Mouse (Mus musculus) adrenal gland, postnatal 4 days (tissue): Measurements from ENCODE around the gene Lpcat3. TPM values are rescaled to one million over a fixed set of nuclear protein-coding genes. Genes with fewer than 3 reads are reported as not detected.

ENCODE experiments used
- DNase-seq, 2 experiments: peaks; one replicate each; pipeline ENCODE4 v3.0.0; 2021 to 2022; ENCODE audit warnings: low spot score in 2 of 2, mixed read lengths in 2 of 2
- microRNA-seq: library from miRNA; unstranded; fragments of <30 nt; microRNA quantifications from one replicate; pipeline ENCODE4 v1.2.0, GENCODE M21; 2021
- total RNA-seq, 2 experiments: library from RNA; stranded (reverse); gene quantifications; 2 replicates each; pipeline ENCODE4 v1.2.3; 2021

The Lpcat3 gene
- total RNA-seq, 2 experiments from 2014 or later: 99.6 to 105 TPM

GRCm38 (mm10) chr6:124737040-124737439 lies 74.2 kb downstream of the Lpcat3 start:
- DNase-seq: no peak

DNA sequence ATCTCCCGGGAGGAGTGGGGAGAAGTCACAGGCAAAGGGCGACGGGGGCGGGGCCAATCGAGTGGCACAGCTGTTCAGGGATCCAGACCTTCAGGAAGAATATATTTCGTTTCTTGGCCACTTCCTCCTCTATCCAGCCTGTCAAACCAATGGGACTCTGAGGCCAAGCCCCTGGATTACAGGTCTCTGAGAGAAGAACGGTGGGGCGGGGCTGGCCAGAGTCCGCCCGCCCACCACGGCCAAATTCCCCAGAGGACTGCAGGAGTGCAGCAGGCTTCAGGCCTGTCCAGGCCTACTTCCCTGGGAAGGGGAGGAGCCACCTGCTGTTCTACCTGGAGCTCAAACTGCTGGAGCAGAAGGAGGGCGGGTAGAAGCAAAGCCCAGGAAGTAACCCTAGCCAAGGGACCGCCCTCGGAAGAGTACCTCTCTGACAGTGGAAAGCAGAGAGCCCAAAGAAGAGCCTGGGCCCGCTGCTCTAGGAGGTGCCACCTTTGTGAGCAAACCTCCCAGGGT lies 75.7 kb downstream of the Lpcat3 start, which contains the start of gene Ptpn6:
Gene Ptpn6 (minus strand): TSS at position 204 of the 513 bp plus-strand sequence.
- no peak for DNase-seq

DNA sequence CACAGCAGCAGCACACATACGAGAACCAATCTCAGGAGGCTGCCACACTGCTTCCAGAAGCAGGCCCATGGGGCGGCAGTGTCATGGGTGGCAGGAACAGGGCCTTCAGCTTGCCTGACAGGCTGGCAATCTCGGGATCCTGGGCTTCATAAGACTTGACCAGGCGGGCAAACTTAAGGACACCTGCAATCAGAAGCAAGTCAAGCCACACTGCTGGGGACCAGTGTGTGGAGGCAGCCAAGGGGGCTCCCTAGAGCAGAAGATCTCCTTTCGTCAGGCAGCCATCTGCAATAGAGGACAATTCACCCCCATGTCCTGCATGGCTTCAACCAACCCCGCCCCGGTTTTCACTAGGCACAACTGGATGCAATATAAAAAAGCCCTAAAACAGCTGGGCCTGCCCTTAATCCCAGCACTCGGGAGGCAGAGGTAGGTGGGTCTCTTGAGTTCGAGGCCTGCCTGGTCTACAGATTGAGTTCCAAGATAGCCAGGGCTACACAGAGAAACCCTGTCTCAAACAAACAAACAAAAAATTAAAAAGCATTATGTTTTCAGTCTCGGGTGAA lies 76.5 kb downstream of the Lpcat3 start:
- no peak for DNase-seq

GRCm38 (mm10) chr6:124740211-124740887 lies 77.5 kb downstream of the Lpcat3 start:
- DNase-seq: peak; percentile 35 to 56

GRCm38 (mm10) chr6:124740888-124741761 lies 78.3 kb downstream of the Lpcat3 start, which contains the start of gene Grcc10:
Grcc10 (minus strand) TSS chr6:124741374.
- DNase-seq: peak; percentile 53 to 77

DNA sequence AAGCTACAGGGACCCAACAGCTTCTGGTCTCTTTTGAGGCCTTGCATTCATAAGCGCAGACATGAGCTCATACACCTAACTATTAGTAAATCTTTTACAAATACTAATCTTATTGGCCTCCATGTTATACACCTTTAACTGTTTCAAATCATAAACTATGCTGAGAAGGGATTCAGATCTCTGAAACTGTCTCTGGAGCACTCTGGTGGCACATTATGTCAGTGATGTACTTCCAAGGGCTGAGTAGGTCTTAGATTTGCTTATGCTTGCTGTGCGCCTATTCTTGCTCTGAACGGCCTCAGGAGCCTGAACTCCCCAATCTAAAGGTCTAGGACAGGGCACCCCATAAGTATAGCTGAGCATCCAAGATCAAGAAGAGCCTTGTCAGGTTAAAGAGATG lies 79.0 kb downstream of the Lpcat3 start:
- no peak for DNase-seq

- no peak for DNase-seq
Measured at GRCm38 (mm10) chr6:124742839-124743514, 80.2 kb downstream of the Lpcat3 start.

- DNase-seq: no peak
Measured at GRCm38 (mm10) chr6:124743647-124744046, 80.8 kb downstream of the Lpcat3 start.

GRCm38 (mm10) chr6:124744755-124745321 lies 82.0 kb downstream of the Lpcat3 start:
- DNase-seq: no peak

DNA sequence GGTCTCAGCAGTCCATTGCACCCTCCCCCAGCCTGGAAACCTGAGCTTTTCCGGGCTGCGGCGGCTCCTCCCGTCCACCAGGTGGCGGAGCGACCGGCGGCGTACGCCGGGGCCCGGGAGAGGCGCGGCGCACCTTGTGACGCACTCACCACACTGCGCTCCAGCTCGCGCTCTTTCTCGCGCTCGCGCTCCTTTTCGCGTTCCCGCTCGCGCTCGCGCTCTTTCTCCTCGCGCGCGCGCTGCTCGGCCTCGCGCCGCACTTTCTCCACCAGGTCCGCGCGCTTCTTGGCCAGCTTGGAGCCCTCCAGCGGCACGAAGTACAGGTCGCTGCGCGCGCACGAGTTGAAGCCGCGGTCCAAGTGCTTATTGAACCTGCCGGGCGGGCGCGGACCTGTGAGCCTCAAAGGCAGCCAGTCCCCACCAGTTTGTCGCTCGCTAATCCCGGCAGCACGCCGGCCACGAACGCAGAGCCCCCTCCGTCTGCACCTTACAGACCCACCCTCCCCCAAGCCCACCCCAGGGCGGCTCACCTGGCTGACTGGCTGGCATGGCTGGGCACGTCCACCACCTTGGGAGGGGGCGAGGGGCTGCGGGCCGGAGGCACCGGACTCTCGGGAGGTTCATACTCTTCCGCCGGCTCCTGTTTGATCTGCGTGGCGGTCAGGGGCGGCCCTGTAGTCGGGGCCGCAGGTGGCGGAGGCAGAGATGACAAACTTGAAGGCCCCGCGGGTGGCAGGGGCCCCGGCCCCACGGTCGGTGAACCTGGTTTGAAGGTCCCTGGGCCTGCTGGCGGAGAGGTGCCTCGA lies 82.9 kb downstream of the Lpcat3 start:
- peak; percentile 91 for DNase-seq

GRCm38 (mm10) chr6:124746296-124746605 lies 83.4 kb downstream of the Lpcat3 start:
- no peak for DNase-seq

GRCm38 (mm10) chr6:124746654-124747632 lies 84.1 kb downstream of the Lpcat3 start:
- DNase-seq: no peak

DNA sequence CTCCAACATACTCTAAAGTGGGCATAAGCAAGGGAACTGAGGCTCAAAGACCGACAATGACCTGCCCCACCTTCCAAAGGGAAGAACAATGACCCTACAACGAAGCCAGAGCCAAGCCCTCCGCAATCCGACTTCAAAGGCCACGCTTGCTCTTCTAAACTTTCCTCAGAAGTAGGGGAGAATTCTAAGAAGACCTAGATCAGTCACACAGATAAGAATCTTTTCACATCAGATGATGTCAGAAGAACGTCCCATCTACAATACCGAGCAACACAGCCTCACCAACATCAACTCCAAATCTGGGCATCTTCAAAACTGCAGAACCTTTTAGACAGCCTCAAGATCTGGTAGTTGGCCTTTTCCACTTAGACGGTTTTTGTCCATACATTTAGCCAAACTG lies 87.6 kb downstream of the Lpcat3 start:
- DNase-seq: no peak

DNA sequence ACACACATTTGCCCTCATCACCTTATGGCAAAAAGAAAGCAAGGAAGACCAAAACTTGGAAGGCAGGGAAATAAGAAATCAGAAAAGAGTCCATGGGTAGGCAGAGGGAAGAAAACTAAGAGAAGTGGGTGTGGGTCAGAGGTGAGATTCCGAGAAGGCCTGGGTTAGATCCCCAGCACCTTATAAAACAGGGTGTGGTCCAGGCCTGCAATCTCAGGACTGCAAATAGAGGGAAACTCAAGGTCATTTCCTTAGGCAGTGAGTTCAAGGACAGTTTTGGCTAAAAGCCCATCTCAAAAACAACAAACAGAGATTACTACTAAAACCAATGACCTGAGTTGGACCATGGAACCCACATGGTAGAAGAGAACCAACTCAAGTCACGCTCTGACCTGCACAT lies 91.0 kb downstream of the Lpcat3 start:
- DNase-seq: no peak

Small RNA genes lying within 50 kb of the gene (microRNA-seq; reads per million reads assigned to microRNA genes)
- gene Mir141 (123 reads per million, percentile 49 among the genes with 10 or more reads in this experiment), gene Mir200c (985 reads per million, percentile 76 among the genes with 10 or more reads in this experiment)

Other genes with a start within 250 kb of the Lpcat3 start
- 10 to 100 TPM; 82.1 to 88.3 TPM for gene Pex5, start 248.0 kb upstream of the Lpcat3 start, total RNA-seq
- 10 to 100 TPM; 33.9 to 35.3 TPM for gene Clstn3, start 198.2 kb upstream of the Lpcat3 start, total RNA-seq
- 10 to 100 TPM; 13.2 to 19.9 TPM for gene C1rl, start 169.9 kb upstream of the Lpcat3 start, total RNA-seq
- gene C1ra, start 150.6 kb upstream of the Lpcat3 start, total RNA-seq: 10 to 100 TPM; 36.8 to 48.1 TPM
- 10 to 100 TPM; 48.1 to 66.6 TPM for gene C1s1, start 120.7 kb upstream of the Lpcat3 start, total RNA-seq
- 1 to 10 TPM; 3.6 to 5.6 TPM for gene C1rb, start 92.7 kb upstream of the Lpcat3 start, total RNA-seq
- 1 to 10 TPM; 1.7 to 2.5 TPM for gene C1s2, start 26.9 kb upstream of the Lpcat3 start, total RNA-seq
- 100 to 1,000 TPM in 1 of 2 experiments, 10 to 100 TPM in 1; 99.3 to 101 TPM for gene Emg1, start 49.2 kb downstream of the Lpcat3 start, total RNA-seq
- 100 to 1,000 TPM; 400 to 439 TPM for gene Phb2, start 49.3 kb downstream of the Lpcat3 start, total RNA-seq
- 1 to 10 TPM; 8.3 to 8.4 TPM for gene Ptpn6, start 75.7 kb downstream of the Lpcat3 start, total RNA-seq
- gene Grcc10, start 78.3 kb downstream of the Lpcat3 start, total RNA-seq: 100 to 1,000 TPM; 313 TPM
- gene Gm45234, start 93.0 kb downstream of the Lpcat3 start, total RNA-seq: 1 to 10 TPM in 1 of 2 experiments, not detected in 1; 2.2 TPM
- gene Atn1, start 93.5 kb downstream of the Lpcat3 start, total RNA-seq: 100 to 1,000 TPM in 1 of 2 experiments, 10 to 100 TPM in 1; 99.7 to 111 TPM
- gene Eno2, start 106.6 kb downstream of the Lpcat3 start, total RNA-seq: 10 to 100 TPM; 17.9 to 28.3 TPM
- gene Lrrc23, start 116.7 kb downstream of the Lpcat3 start, total RNA-seq: not detected
- gene Spsb2, start 145.6 kb downstream of the Lpcat3 start, total RNA-seq: 10 to 100 TPM; 18.7 to 19.2 TPM
- gene Tpi1, start 151.3 kb downstream of the Lpcat3 start, total RNA-seq: 100 to 1,000 TPM; 422 to 439 TPM
- gene Usp5, start 166.5 kb downstream of the Lpcat3 start, total RNA-seq: 100 to 1,000 TPM; 141 to 148 TPM
- gene Cdca3, start 166.5 kb downstream of the Lpcat3 start, total RNA-seq: 10 to 100 TPM; 50.6 to 58.6 TPM
- gene Gnb3, start 177.2 kb downstream of the Lpcat3 start, total RNA-seq: 10 to 100 TPM; 13.9 to 16.3 TPM
- 10 to 100 TPM; 47.3 to 52.2 TPM for gene P3h3, start 194.7 kb downstream of the Lpcat3 start, total RNA-seq
- 1 to 10 TPM; 5.1 to 5.6 TPM for gene Gpr162, start 201.0 kb downstream of the Lpcat3 start, total RNA-seq
- under 1 TPM; 0.62 to 0.84 TPM for gene Cd4, start 225.2 kb downstream of the Lpcat3 start, total RNA-seq
- 1 to 10 TPM; 1.5 to 1.7 TPM for gene Lag3, start 248.7 kb downstream of the Lpcat3 start, total RNA-seq